ENCODE assay signal across 21 mouse cellular contexts in the genomic region with DNA sequence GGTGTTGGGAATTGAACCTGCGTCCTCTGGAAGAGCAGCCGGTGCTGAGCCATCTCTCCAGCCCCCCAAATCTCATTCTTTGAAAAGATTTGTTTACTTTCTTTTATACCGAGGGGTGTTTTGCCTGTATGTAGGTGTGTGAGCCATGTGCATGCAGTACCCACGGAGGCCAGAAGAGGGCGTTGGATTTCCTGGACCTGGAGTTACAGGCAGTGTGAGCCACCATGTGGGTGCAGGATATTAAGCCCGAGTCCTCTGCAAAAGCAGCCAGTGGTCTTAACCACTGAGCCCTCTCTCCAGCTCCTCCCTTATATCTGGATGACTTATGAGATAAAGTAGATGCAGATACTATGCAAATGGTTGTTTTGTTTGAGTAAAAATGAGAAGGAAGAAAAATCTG. TPM values are rescaled to one million over a fixed set of nuclear protein-coding genes. Genes with fewer than 3 reads are reported as not detected.
DNase-seq lines count a peak whose midpoint lies in the region; ATAC-seq and TF ChIP-seq lines count a peak whose summit lies in the region.
"Had no signal": no experiment of that assay in that cellular context is flagged by ENCODE, and none has a peak within 500 bp of the region (broad histone marks: within the 10 kb centered on the region; RNA-seq: fewer than 3 reads in every experiment).

No protein-coding gene starts in this region.

- 0 out of 2 replicates have a peak, but pooled peaks have one; percentile 17 for TF ChIP-seq CTCF in kidney, adult 2 months (conservative IDR thresholded peaks at IDR 0.05; ENCODE audit: insufficient read depth, insufficient read length, low read depth, low read length)
- peak; percentile 63 for TF ChIP-seq CTCF in midbrain, postnatal 0 days (IDR thresholded peaks at IDR 0.05)
- TF ChIP-seq CTCF in MEL (IDR thresholded peaks at IDR 0.05 in 2 of 3, conservative IDR thresholded peaks at IDR 0.05 in 1 of 3; ENCODE audit: control insufficient read depth in 1 of 3, insufficient read depth in 1 of 3, low read depth in 2 of 3, low read length in 3 of 3, poor library complexity in 1 of 3, severe bottlenecking in 1 of 3), result peak; percentile 21 to 36 (median 26); a peak in 3 of 6 replicates

- no peak for DNase-seq in kidney, adult 2 months
- no peak for DNase-seq in midbrain, postnatal 0 days (ENCODE audit: low spot score)
- DNase-seq in MEL (ENCODE audit: low read depth, low spot score), result no peak
- DNase-seq in testis, postnatal 10 days (ENCODE audit: low spot score), result peak; percentile 59
- DNase-seq in ovary, adult 18-20 months (ENCODE audit: low spot score), result no peak
- DNase-seq: adrenal gland, postnatal 10 days; gastrocnemius, postnatal 10 days; kidney, adult 8-10 months; liver, embryonic 13.5 days had no signal

- no peaks in the 10 kb centered on the region for H3K4me1 ChIP-seq in kidney, adult 2 months (ENCODE audit: control insufficient read depth, insufficient read depth, low read length)
- H3K4me1 ChIP-seq in kidney, embryonic 16.5 days (ENCODE audit: insufficient read depth, low read length), result no peaks in the 10 kb centered on the region
- no peaks in the 10 kb centered on the region for H3K4me1 ChIP-seq in midbrain, postnatal 0 days (ENCODE audit: insufficient read depth, low read length)
- H3K4me1 ChIP-seq in midbrain, embryonic 15.5 days, result peaks cover 7% of the 10 kb centered on the region; the same call in 1 of the 2 replicates
- H3K4me1 ChIP-seq in MEL (ENCODE audit: control insufficient read depth in 1 of 2, insufficient read depth in 2 of 2, low read length in 2 of 2), result peaks cover 2 to 12% of the 10 kb centered on the region in 2 experiments; a peak in 3 of 4 replicates
- H3K4me1 ChIP-seq: liver, embryonic 13.5 days had no signal

- H3K79me2 ChIP-seq in MEL (ENCODE audit: control insufficient read depth, insufficient read depth, low read length, poor library complexity), result no peaks in the 10 kb centered on the region

- no peak for TF ChIP-seq EP300 in MEL (IDR thresholded peaks at IDR 0.05; ENCODE audit: low read depth in 1 of 2, low read length in 2 of 2)

- no peaks in the 10 kb centered on the region for H3K36me3 ChIP-seq in kidney, adult 2 months (ENCODE audit: control insufficient read depth, insufficient read depth, low read length)
- no peaks in the 10 kb centered on the region for H3K36me3 ChIP-seq in kidney, embryonic 16.5 days (ENCODE audit: insufficient read depth, low read length)
- no peaks in the 10 kb centered on the region for H3K36me3 ChIP-seq in midbrain, postnatal 0 days (ENCODE audit: insufficient read depth, low read length)
- no peaks in the 10 kb centered on the region for H3K36me3 ChIP-seq in midbrain, embryonic 15.5 days (replicated peaks)
- no peaks in the 10 kb centered on the region for H3K36me3 ChIP-seq in MEL (ENCODE audit: control insufficient read depth in 1 of 2, insufficient read depth in 2 of 2, low read length in 2 of 2)
- H3K36me3 ChIP-seq: heart, embryonic 13.5 days; hindbrain, embryonic 10.5 days; liver, embryonic 13.5 days; neural tube, embryonic 13.5 days had no signal

- 80% methylated on average over 6 of the region's 6 CpGs for WGBS in kidney, adult 2 months
- WGBS in kidney, embryonic 16.5 days, result 80% methylated on average over 6 of the region's 6 CpGs
- 82% methylated on average over 6 of the region's 6 CpGs for WGBS in midbrain, postnatal 0 days
- 86% methylated on average over 6 of the region's 6 CpGs for WGBS in midbrain, embryonic 15.5 days

- H3K4me3 ChIP-seq in kidney, adult 2 months (ENCODE audit: insufficient read depth, low read depth, low read length), result no peak overlapping the region
- no peak overlapping the region for H3K4me3 ChIP-seq in kidney, embryonic 16.5 days (ENCODE audit: low read length)
- no peak overlapping the region for H3K4me3 ChIP-seq in midbrain, postnatal 0 days (ENCODE audit: low read depth, low read length)
- no peak overlapping the region for H3K4me3 ChIP-seq in midbrain, embryonic 15.5 days
- no peak overlapping the region for H3K4me3 ChIP-seq in MEL (ENCODE audit: control insufficient read depth in 1 of 2, insufficient read depth in 1 of 2, low read depth in 2 of 2, low read length in 2 of 2)
- H3K4me3 ChIP-seq: heart, embryonic 13.5 days; hindbrain, embryonic 10.5 days; liver, embryonic 13.5 days; neural tube, embryonic 13.5 days had no signal

- no peaks in the 10 kb centered on the region for H3K27me3 ChIP-seq in kidney, adult 2 months (replicated peaks; ENCODE audit: control insufficient read depth, insufficient read depth, low read length)
- H3K27me3 ChIP-seq in kidney, embryonic 16.5 days (ENCODE audit: insufficient read depth, low read length), result peaks cover 17% of the 10 kb centered on the region; the same call in 1 of the 2 replicates
- H3K27me3 ChIP-seq in midbrain, postnatal 0 days (ENCODE audit: insufficient read depth, low read length), result no peaks in the 10 kb centered on the region
- peaks cover 7% of the 10 kb centered on the region for H3K27me3 ChIP-seq in midbrain, embryonic 15.5 days (replicated peaks)
- no peaks in the 10 kb centered on the region for H3K27me3 ChIP-seq in MEL (ENCODE audit: control insufficient read depth in 1 of 2, insufficient read depth in 2 of 2, low read length in 2 of 2)

- TF ChIP-seq POLR2A in kidney, adult 2 months (IDR thresholded peaks at IDR 0.05; ENCODE audit: low read depth, low read length), result no peak
- no peak for TF ChIP-seq POLR2A in MEL (IDR thresholded peaks at IDR 0.05; ENCODE audit: control insufficient read depth in 1 of 2, insufficient read depth in 1 of 2, low read depth in 1 of 2, low read length in 2 of 2, poor library complexity in 1 of 2)

- no peak for ATAC-seq in kidney, embryonic 16.5 days (ENCODE audit: low FRiP score, low TSS enrichment)
- no peak for ATAC-seq in midbrain, postnatal 0 days (ENCODE audit: low FRiP score)
- no peak for ATAC-seq in midbrain, embryonic 15.5 days (replicated peaks)
- ATAC-seq: CD4-positive, CD25-positive, alpha-beta regulatory T cell, adult 4 months; midbrain, embryonic 16.5 days had no signal

- TF ChIP-seq RAD21 in MEL (IDR thresholded peaks at IDR 0.05; ENCODE audit: low read depth, low read length), result no peak

- no peak overlapping the region for H3K27ac ChIP-seq in kidney, adult 2 months (ENCODE audit: insufficient read depth, low read depth, low read length)
- no peak overlapping the region for H3K27ac ChIP-seq in kidney, embryonic 16.5 days (ENCODE audit: low read length)
- H3K27ac ChIP-seq in midbrain, postnatal 0 days (ENCODE audit: low read depth, low read length), result no peak overlapping the region
- H3K27ac ChIP-seq in midbrain, embryonic 15.5 days, result no peak overlapping the region
- H3K27ac ChIP-seq in MEL (ENCODE audit: control insufficient read depth, low read depth, low read length), result no peak overlapping the region
- H3K27ac ChIP-seq: heart, embryonic 13.5 days; hindbrain, embryonic 10.5 days; liver, embryonic 13.5 days; macrophage; neural tube, embryonic 13.5 days had no signal

- no peak overlapping the region for H3K4me2 ChIP-seq in kidney, embryonic 16.5 days (replicated peaks; ENCODE audit: low read depth, low read length)
- no peak overlapping the region for H3K4me2 ChIP-seq in midbrain, postnatal 0 days (ENCODE audit: low read depth, low read length, poor library complexity, severe bottlenecking)
- no peak overlapping the region for H3K4me2 ChIP-seq in midbrain, embryonic 15.5 days
- H3K4me2 ChIP-seq: heart, embryonic 13.5 days; liver, embryonic 13.5 days; neural tube, embryonic 13.5 days had no signal

- no peak overlapping the region for H3K9ac ChIP-seq in kidney, embryonic 16.5 days (replicated peaks; ENCODE audit: low read length)
- no peak overlapping the region for H3K9ac ChIP-seq in midbrain, postnatal 0 days (replicated peaks; ENCODE audit: low read length, poor library complexity, severe bottlenecking)
- H3K9ac ChIP-seq in midbrain, embryonic 15.5 days, result no peak overlapping the region
- no peak overlapping the region for H3K9ac ChIP-seq in MEL (ENCODE audit: control insufficient read depth, low read depth, low read length, poor library complexity, severe bottlenecking)
- H3K9ac ChIP-seq: heart, embryonic 13.5 days; liver, embryonic 13.5 days; neural tube, embryonic 13.5 days had no signal

- H3K9me3 ChIP-seq in kidney, embryonic 16.5 days (ENCODE audit: low read length), result no peaks in the 10 kb centered on the region
- no peaks in the 10 kb centered on the region for H3K9me3 ChIP-seq in midbrain, postnatal 0 days (ENCODE audit: low read length)
- no peaks in the 10 kb centered on the region for H3K9me3 ChIP-seq in midbrain, embryonic 15.5 days
- H3K9me3 ChIP-seq in MEL (replicated peaks; ENCODE audit: insufficient read depth, low read length), result no peaks in the 10 kb centered on the region
- H3K9me3 ChIP-seq: heart, embryonic 13.5 days; hindbrain, embryonic 10.5 days; liver, embryonic 13.5 days; neural tube, embryonic 13.5 days had no signal

RNA-seq across cellular contexts. Expression of a gene that starts 13.8 kb away (rescaled TPM):
- polyA plus RNA-seq in kidney, adult 2 months (2012; rRNA removed), result 10.0 and 12.6 TPM in 2 replicates
- polyA plus RNA-seq in kidney, embryonic 16.5 days (2015; fragmentation: Nextera tagmentation; extraction: Ambion mirVana), result 12.6 and 14.3 TPM in 2 replicates
- 43.4 and 58.1 TPM in 2 replicates for total RNA-seq in midbrain, postnatal 0 days (2014; rRNA removed)
- 100 and 115 TPM in 2 replicates for polyA plus RNA-seq in midbrain, postnatal 0 days (2015; fragmentation: Nextera tagmentation; extraction: Ambion mirVana)
- polyA plus RNA-seq in midbrain, embryonic 15.5 days (2015; fragmentation: Nextera tagmentation; extraction: Ambion mirVana), result 49.3 and 54.0 TPM in 2 replicates
- 3.3 and 4.1 TPM in 2 replicates for total RNA-seq in MEL (2012; rRNA removed)
- 10 to 100 TPM in 1 of 2 experiments, not detected in 1; 23.0 TPM for polyA plus RNA-seq in MEL (2012; ENCODE audit: insufficient read depth in 1 of 2, insufficient read length in 2 of 2, low read depth in 1 of 2, low replicate concordance in 2 of 2, missing spikeins in 1 of 2)

RNA-seq across cellular contexts. Expression of a gene that starts 19.2 kb away (rescaled TPM):
- polyA plus RNA-seq in kidney, adult 2 months (2012; rRNA removed), result not detected in 2 replicates
- not detected in 2 replicates for polyA plus RNA-seq in kidney, embryonic 16.5 days (2015; fragmentation: Nextera tagmentation; extraction: Ambion mirVana)
- total RNA-seq in midbrain, postnatal 0 days (2014; rRNA removed), result not detected in 2 replicates
- polyA plus RNA-seq in midbrain, postnatal 0 days (2015; fragmentation: Nextera tagmentation; extraction: Ambion mirVana), result not detected in 2 replicates
- not detected in 2 replicates for polyA plus RNA-seq in midbrain, embryonic 15.5 days (2015; fragmentation: Nextera tagmentation; extraction: Ambion mirVana)
- total RNA-seq in MEL (2012; rRNA removed), result not detected in 2 replicates
- not detected for polyA plus RNA-seq in MEL (2012; ENCODE audit: insufficient read depth in 1 of 2, insufficient read length in 2 of 2, low read depth in 1 of 2, low replicate concordance in 2 of 2, missing spikeins in 1 of 2)
- total RNA-seq: gastrocnemius, postnatal 10 days; left cerebral cortex, postnatal 14 days had no signal
- polyA plus RNA-seq: CD4-positive, CD25-positive, alpha-beta regulatory T cell, adult 4 months; embryonic facial prominence, embryonic 14.5 days; forebrain, embryonic 11.5 days; heart, embryonic 13.5 days; hindbrain, embryonic 10.5 days; liver, embryonic 13.5 days; macrophage; midbrain, embryonic 16.5 days; neural tube, embryonic 13.5 days; thymus, postnatal 0 days had no signal

RNA-seq across cellular contexts. Expression of a gene that starts 36.6 kb away (rescaled TPM):
- 0.15 and 0.41 TPM in 2 replicates for polyA plus RNA-seq in kidney, adult 2 months (2012; rRNA removed)
- polyA plus RNA-seq in kidney, embryonic 16.5 days (2015; fragmentation: Nextera tagmentation; extraction: Ambion mirVana), result not detected in 2 replicates
- total RNA-seq in midbrain, postnatal 0 days (2014; rRNA removed), result 84.6 and 90.6 TPM in 2 replicates
- polyA plus RNA-seq in midbrain, postnatal 0 days (2015; fragmentation: Nextera tagmentation; extraction: Ambion mirVana), result 213 and 233 TPM in 2 replicates
- 56.0 and 56.4 TPM in 2 replicates for polyA plus RNA-seq in midbrain, embryonic 15.5 days (2015; fragmentation: Nextera tagmentation; extraction: Ambion mirVana)
- not detected in 2 replicates for total RNA-seq in MEL (2012; rRNA removed)
- not detected for polyA plus RNA-seq in MEL (2012; ENCODE audit: insufficient read depth in 1 of 2, insufficient read length in 2 of 2, low read depth in 1 of 2, low replicate concordance in 2 of 2, missing spikeins in 1 of 2)
- polyA plus RNA-seq: heart, embryonic 13.5 days; liver, embryonic 13.5 days; macrophage; thymus, postnatal 0 days had no signal

RNA-seq across cellular contexts. Expression of a gene that starts 53.3 kb away (rescaled TPM):
- polyA plus RNA-seq in kidney, adult 2 months (2012; rRNA removed), result 0.03 and 0.04 TPM in 2 replicates
- polyA plus RNA-seq in kidney, embryonic 16.5 days (2015; fragmentation: Nextera tagmentation; extraction: Ambion mirVana), result 0.06 and 0.09 TPM in 2 replicates
- 167 and 170 TPM in 2 replicates for total RNA-seq in midbrain, postnatal 0 days (2014; rRNA removed)
- 21.7 and 23.0 TPM in 2 replicates for polyA plus RNA-seq in midbrain, postnatal 0 days (2015; fragmentation: Nextera tagmentation; extraction: Ambion mirVana)
- polyA plus RNA-seq in midbrain, embryonic 15.5 days (2015; fragmentation: Nextera tagmentation; extraction: Ambion mirVana), result 26.0 and 32.7 TPM in 2 replicates
- not detected in 2 replicates for total RNA-seq in MEL (2012; rRNA removed)
- polyA plus RNA-seq in MEL (2012; ENCODE audit: insufficient read depth in 1 of 2, insufficient read length in 2 of 2, low read depth in 1 of 2, low replicate concordance in 2 of 2, missing spikeins in 1 of 2), result not detected
- polyA plus RNA-seq: CD4-positive, CD25-positive, alpha-beta regulatory T cell, adult 4 months; heart, embryonic 13.5 days; macrophage had no signal

Comparison
In these comparisons a context has a peak if more than half of its experiments do, and no peak if none do; other contexts are left out.
1. RNA of a gene that starts 36.6 kb away (polyA plus RNA-seq): 213 to 233 TPM in midbrain, postnatal 0 days and 56.0 to 56.4 TPM in midbrain, embryonic 15.5 days; 0.15 to 0.41 TPM in kidney, adult 2 months, not detected in kidney, embryonic 16.5 days and not detected in MEL; every median in the first group is over 10 times any median in the second.
2. Peak in every context shown above with its lines, with median percentiles within 50 percentile points of each other: CTCF ChIP-seq.